In the genomic region with DNA sequence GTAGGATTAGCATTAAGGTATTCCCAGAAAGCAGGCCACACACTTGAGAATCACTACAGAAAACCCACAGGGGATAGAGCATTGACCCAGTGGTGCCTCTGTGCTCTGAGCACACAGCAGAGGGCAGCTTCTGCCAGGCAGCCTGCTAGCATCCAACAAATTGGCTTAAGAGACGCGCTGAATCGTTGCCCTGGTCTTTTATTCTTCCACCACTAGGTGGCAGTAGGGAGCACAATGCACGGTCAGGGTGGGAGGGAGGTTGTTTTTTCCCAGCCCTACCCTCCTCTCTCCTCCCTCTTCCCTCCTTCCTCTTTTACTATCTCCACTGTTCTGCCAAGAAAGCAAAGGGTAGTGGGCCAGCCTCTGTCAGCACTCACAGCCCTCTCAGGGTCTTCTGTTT, we compare ENCODE assay signal across 9 mouse cellular contexts.
DNase-seq lines count a peak whose midpoint lies in the region; ATAC-seq and TF ChIP-seq lines count a peak whose summit lies in the region.
"Had no signal": no experiment of that assay in that cellular context is flagged by ENCODE, and none has a peak within 500 bp of the region (broad histone marks: within the 10 kb centered on the region; RNA-seq: fewer than 3 reads in every experiment).

No protein-coding gene starts in this region.

- intact Hi-C loops in gastrocnemius, adult 2 months (cut with DNase I), result loop anchor here (1.0 kb wide), 1 partner anchor 58 kb away; no protein-coding TSS in a partner anchor

- H3K9me3 ChIP-seq in limb, embryonic 11.5 days (ENCODE audit: control insufficient read depth, low read length), result no peaks in the 10 kb centered on the region
- no peaks in the 10 kb centered on the region for H3K9me3 ChIP-seq in midbrain, embryonic 16.5 days (replicated peaks; ENCODE audit: control insufficient read depth, low read length, poor library complexity, severe bottlenecking)
- H3K9me3 ChIP-seq in stomach, postnatal 0 days (ENCODE audit: control insufficient read depth, low read length), result no peaks in the 10 kb centered on the region

- no peaks in the 10 kb centered on the region; the same call in 1 of the 2 replicates for H3K27me3 ChIP-seq in limb, embryonic 11.5 days (ENCODE audit: control insufficient read depth, insufficient read depth, low read length)
- peaks cover 18% of the 10 kb centered on the region for H3K27me3 ChIP-seq in midbrain, embryonic 16.5 days (ENCODE audit: control insufficient read depth, insufficient read depth, low read depth, low read length)
- no peaks in the 10 kb centered on the region for H3K27me3 ChIP-seq in stomach, postnatal 0 days (ENCODE audit: control insufficient read depth, insufficient read depth, low read length)

- H3K4me3 ChIP-seq in gastrocnemius, adult 2 months, result no peak overlapping the region
- no peak overlapping the region for H3K4me3 ChIP-seq in limb, embryonic 11.5 days (ENCODE audit: low read depth, low read length)
- no peak overlapping the region for H3K4me3 ChIP-seq in midbrain, embryonic 16.5 days (ENCODE audit: low read depth, low read length)
- H3K4me3 ChIP-seq in stomach, postnatal 0 days (ENCODE audit: low read depth, low read length), result no peak overlapping the region
- H3K4me3 ChIP-seq: erythroblast, embryonic 14.5 days had no signal

- TF ChIP-seq EP300 in stomach, postnatal 0 days (optimal IDR thresholded peaks at IDR 0.05), result no peak

- DNase-seq in urinary bladder, postnatal 14 days (ENCODE audit: low spot score), result peak; percentile 56
- no peak for DNase-seq in urinary bladder, postnatal 10 days (ENCODE audit: low spot score)
- peak; percentile 88 to 91 for DNase-seq in cerebellum, postnatal 10 days
- DNase-seq in gastrocnemius, adult 2 months, result peak; percentile 62
- DNase-seq in kidney, adult 11 months, result peak; percentile 48
- DNase-seq in limb, embryonic 11.5 days (ENCODE audit: low spot score), result peak; percentile 82
- DNase-seq in stomach, postnatal 0 days (ENCODE audit: low spot score), result peak; percentile 64

- ATAC-seq in limb, embryonic 11.5 days (ENCODE audit: insufficient number of reproducible peaks, low FRiP score, low TSS enrichment, low read depth), result no peak
- peak; percentile 57 for ATAC-seq in midbrain, embryonic 16.5 days
- peak; percentile 63 for ATAC-seq in stomach, postnatal 0 days (ENCODE audit: low FRiP score, low TSS enrichment)

- no peak overlapping the region for H3K4me2 ChIP-seq in limb, embryonic 11.5 days (ENCODE audit: low read depth, severe bottlenecking)
- H3K4me2 ChIP-seq in midbrain, embryonic 16.5 days (ENCODE audit: low read length), result no peak overlapping the region
- H3K4me2 ChIP-seq in stomach, postnatal 0 days (replicated peaks; ENCODE audit: low read depth), result no peak overlapping the region

- H3K9ac ChIP-seq in limb, embryonic 11.5 days (ENCODE audit: low read length), result no peak overlapping the region
- no peak overlapping the region for H3K9ac ChIP-seq in midbrain, embryonic 16.5 days (ENCODE audit: low read depth, low read length)
- H3K9ac ChIP-seq in stomach, postnatal 0 days (ENCODE audit: low read length), result no peak overlapping the region

- no peaks in the 10 kb centered on the region; the same call in 1 of the 2 replicates for H3K4me1 ChIP-seq in limb, embryonic 11.5 days (ENCODE audit: control insufficient read depth, insufficient read depth, low read length)
- H3K4me1 ChIP-seq in midbrain, embryonic 16.5 days (ENCODE audit: control insufficient read depth, insufficient read depth, low read length), result no peaks in the 10 kb centered on the region
- H3K4me1 ChIP-seq in stomach, postnatal 0 days (replicated peaks; ENCODE audit: control insufficient read depth, insufficient read depth), result no peaks in the 10 kb centered on the region

- H3K27ac ChIP-seq in gastrocnemius, adult 2 months, result no peak overlapping the region
- no peak overlapping the region for H3K27ac ChIP-seq in limb, embryonic 11.5 days (replicated peaks; ENCODE audit: low read depth, low read length)
- no peak overlapping the region for H3K27ac ChIP-seq in midbrain, embryonic 16.5 days (ENCODE audit: low read length)
- no peak overlapping the region for H3K27ac ChIP-seq in stomach, postnatal 0 days (replicated peaks)

- 2% methylated on average over 4 of the region's 4 CpGs for WGBS in limb, embryonic 11.5 days
- WGBS in midbrain, embryonic 16.5 days, result 0% methylated on average over 4 of the region's 4 CpGs
- 4% methylated on average over 4 of the region's 4 CpGs for WGBS in stomach, postnatal 0 days

- peak; percentile 92 for TF ChIP-seq CTCF in gastrocnemius, adult 2 months (IDR thresholded peaks at IDR 0.05)
- TF ChIP-seq CTCF in stomach, postnatal 0 days (IDR thresholded peaks at IDR 0.05; ENCODE audit: low read depth), result peak; percentile 98

- H3K36me3 ChIP-seq in limb, embryonic 11.5 days (ENCODE audit: control insufficient read depth, insufficient read depth, low read length), result no peaks in the 10 kb centered on the region
- H3K36me3 ChIP-seq in midbrain, embryonic 16.5 days (ENCODE audit: control insufficient read depth, insufficient read depth, low read length), result no peaks in the 10 kb centered on the region
- no peaks in the 10 kb centered on the region for H3K36me3 ChIP-seq in stomach, postnatal 0 days (ENCODE audit: control insufficient read depth, insufficient read depth, low read length)
